Mouse (Mus musculus) yolk sac, embryonic 10.5 days (tissue): Measurements from ENCODE around the gene Mrpl57.
"Not testable (repeated sequence)": the region's sequence is repeated elsewhere in the genome, so short reads cannot be mapped to it uniquely, and the experiment has no call there.

Experiments used
- DNase-seq: peaks from one replicate; pipeline ENCODE4 v3.0.0-alpha.2; 2017; ENCODE audit warnings: low spot score

The Mrpl57 gene

GRCm38 (mm10) chr14:57825788-57826751 lies at the start of gene Mrpl57, which contains the start of gene Ska3:
Gene Mrpl57, plus strand, starts transcription at chr14:57826234.
Gene Ska3, minus strand, starts transcription at chr14:57826185.
- peak; percentile 95 for DNase-seq

DNA sequence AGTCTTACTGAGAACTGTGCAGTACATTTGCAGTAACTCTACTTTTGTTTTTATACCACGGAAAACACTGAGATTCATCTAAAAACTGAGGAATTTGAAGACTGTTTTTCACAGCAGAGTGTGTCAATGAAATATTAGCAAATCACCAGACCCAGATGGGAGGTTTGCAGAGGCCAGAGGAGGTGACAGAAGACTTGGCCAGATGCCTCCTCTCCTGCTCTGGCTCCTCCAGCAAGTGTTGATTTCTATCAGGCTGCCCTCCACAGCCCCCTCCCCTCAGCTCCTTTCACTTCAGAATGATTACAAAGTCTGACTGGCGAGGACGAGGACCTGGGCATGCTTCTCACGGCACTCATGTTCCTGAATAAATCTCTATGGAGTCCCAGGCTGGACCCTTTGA lies 38.6 kb upstream of the Mrpl57 start:
- DNase-seq: no peak

DNA sequence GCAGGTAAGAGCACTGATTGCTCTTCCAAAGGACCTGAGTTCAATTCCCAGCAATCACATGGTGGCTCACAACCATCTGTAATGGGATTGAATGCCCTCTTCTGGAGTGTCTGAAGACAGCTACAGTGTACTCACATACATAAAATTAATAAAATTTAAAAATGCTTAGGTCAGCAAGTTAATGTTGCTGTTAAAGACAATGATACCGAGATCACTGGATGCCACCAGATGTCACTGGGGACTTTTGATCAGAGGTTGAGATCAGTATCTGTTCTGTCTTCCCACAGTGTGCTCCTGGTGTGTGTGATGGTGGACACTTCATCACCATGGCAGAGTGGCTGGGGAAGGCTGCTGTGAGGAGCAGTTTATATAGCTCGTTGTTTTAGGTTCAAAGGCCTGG lies 36.7 kb upstream of the Mrpl57 start:
- DNase-seq: no peak

- DNase-seq: no peak
Measured at GRCm38 (mm10) chr14:57789759-57790158, 36.3 kb upstream of the Mrpl57 start.

- no peak for DNase-seq
Measured at GRCm38 (mm10) chr14:57791171-57791570, 34.9 kb upstream of the Mrpl57 start.

DNA sequence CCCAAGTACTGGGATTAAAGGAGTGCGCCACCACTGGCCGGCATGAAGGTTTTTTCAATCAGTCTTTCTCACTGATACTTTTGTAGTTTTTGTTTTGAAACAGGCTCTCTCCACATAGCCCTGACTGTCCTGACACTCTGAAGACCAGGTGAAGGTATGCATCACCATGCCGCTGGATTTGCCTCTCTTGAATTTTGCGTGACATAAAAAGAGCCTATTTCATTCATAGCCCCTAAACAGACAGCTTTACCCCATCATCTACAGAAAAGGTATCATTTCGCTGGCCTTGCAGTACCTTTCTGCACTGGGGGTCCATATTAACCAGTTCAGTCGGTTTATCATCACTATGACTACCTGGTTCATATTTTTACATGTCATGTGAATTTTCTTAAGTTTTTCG lies 28.5 kb upstream of the Mrpl57 start:
- DNase-seq: no peak

GRCm38 (mm10) chr14:57797991-57798931 lies 27.8 kb upstream of the Mrpl57 start, which contains the start of gene Sap18:
Gene Sap18, plus strand, starts transcription at chr14:57798180.
- peak; percentile 97 for DNase-seq

- no peak for DNase-seq
Measured at GRCm38 (mm10) chr14:57803731-57804130, 22.3 kb upstream of the Mrpl57 start.

GRCm38 (mm10) chr14:57808558-57808957 lies 17.5 kb upstream of the Mrpl57 start:
- no peak for DNase-seq

GRCm38 (mm10) chr14:57810886-57811285 lies 15.1 kb upstream of the Mrpl57 start:
- no peak for DNase-seq

DNA sequence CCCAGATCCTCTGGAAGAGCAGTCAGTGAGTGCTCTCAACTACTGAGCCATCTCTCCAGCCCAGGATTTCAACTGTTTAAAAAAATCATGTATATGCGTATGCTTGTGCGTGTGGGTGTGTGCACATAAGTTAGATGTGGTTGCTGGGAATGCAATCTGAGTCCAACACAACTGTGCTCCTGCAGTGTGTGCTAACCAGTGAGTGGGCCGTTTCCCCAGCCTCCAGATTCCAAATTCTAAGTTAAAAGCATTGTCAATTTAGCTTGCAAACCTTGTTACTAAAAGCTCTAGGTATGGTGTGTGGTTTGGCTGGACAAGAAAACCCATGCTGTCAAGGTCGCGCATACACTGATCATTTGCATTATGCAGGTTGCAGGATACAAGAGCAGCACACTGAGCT lies 14.2 kb upstream of the Mrpl57 start:
- DNase-seq: no peak

GRCm38 (mm10) chr14:57820839-57821238 lies 5.2 kb upstream of the Mrpl57 start:
- DNase-seq: no peak

- DNase-seq: no peak
Measured at GRCm38 (mm10) chr14:57827284-57827683, 1.2 kb downstream of the Mrpl57 start.

GRCm38 (mm10) chr14:57833526-57833925 lies 7.5 kb downstream of the Mrpl57 start:
- DNase-seq: no peak

GRCm38 (mm10) chr14:57835157-57835556 lies 9.1 kb downstream of the Mrpl57 start:
- DNase-seq: no peak

- DNase-seq: no peak
Measured at GRCm38 (mm10) chr14:57844535-57844934, 18.5 kb downstream of the Mrpl57 start.

DNA sequence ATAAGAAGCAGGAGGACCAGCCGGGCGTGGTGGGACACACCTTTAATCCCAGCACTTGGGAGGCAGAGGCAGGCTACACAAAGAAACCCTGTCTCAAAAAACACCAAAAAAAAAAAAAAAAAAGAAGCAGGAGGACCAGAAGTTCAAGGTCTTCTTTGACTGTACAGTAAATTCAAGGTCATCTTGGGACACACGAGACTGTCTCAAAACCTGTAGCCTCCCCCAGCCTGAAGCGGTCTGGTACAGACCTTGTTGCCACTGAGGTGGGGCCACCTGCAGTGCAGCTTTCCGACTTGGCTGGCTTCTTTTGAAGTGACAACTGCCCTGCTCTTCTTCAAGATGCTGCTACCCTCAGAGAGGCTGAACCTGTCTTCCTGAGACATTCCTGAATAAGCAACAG lies 22.0 kb downstream of the Mrpl57 start:
- DNase-seq: not testable (repeated sequence)

DNA sequence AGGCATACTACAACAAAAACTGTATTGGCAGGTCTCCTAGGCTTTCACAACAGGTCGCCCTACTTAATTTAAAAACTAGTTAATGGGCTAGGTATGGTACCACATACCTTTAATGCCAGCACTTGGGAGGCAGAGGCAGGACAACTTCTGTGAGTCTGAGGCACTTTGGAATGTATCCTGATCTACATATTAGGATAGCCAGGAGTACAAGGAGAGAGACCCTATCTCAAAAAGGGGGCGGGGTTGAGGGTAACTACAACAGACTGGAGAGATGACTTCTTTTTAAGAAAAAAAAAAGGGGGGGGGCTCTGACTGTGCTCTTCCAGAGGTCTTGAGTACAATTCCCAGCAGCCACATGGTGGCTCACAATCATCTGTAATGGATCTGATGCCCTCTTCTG lies 22.6 kb downstream of the Mrpl57 start:
- DNase-seq: no peak

GRCm38 (mm10) chr14:57850330-57850729 lies 24.3 kb downstream of the Mrpl57 start:
- no peak for DNase-seq

DNA sequence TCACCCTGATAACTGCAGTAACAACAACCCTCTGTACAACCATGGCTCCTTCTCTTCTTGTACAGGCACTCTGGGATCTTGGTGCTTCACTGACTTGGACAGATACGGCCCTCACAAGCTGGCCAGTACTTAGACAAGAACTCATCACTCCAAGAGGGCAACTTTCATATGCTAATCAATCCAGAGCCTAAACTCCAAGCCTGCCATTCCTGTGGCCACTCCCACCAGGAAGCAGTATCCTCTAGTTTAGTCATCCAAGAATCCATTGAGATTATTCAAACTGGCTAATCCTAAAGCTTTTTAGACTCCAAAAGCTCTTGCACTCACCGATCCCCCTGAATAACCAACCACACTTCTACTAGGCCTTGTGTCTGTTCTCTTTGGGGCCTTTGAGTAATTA lies 26.9 kb downstream of the Mrpl57 start:
- DNase-seq: no peak

GRCm38 (mm10) chr14:57856037-57856436 lies 30.0 kb downstream of the Mrpl57 start:
- DNase-seq: not testable (repeated sequence)

- no peak for DNase-seq
Measured at GRCm38 (mm10) chr14:57858601-57859000, 32.6 kb downstream of the Mrpl57 start.
